Mouse (Mus musculus) retina, embryonic 14.5 days (tissue): ENCODE data around the gene Hoxa9.

Experiments
- DNase-seq: peaks from one replicate; pipeline ENCODE4 v3.0.0-alpha.2; 2015; ENCODE audit warnings: low spot score

Hoxa9 gene

DNA sequence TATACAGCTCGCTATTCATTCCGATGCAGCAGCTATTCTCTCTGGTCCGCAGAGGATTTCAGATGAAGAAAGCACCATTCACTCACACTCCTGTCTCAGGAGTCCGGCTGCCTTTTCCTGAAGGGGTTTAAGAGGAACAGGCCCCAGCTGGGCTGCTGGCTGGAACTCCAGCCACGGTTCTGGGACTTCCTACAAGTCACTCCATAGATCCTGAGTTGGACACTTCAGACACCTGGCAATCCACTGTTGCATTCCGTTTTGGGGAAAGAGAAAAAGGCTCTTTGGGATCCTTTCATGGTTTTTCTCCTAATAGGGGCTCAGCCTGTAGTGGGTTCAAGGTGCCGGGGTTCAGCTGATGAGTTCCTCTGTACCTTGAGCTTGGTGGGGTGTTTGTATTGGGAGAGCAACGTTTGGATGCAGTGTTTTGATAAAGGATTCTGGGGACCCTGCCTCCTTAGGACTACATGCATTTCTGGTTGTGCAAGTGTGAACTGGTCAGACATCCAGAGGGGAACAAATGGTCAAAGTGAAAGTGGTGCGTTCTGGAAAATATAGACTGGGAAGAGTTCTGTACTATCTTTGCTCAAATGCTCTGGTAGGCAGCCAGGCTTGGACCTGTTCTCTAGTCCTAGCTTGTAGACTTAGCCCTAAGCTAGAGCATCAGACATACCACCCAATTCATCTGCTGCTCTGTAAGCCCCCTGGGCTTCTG, 31.0 kb upstream of the Hoxa9 start:
- DNase-seq, result no peak

DNA sequence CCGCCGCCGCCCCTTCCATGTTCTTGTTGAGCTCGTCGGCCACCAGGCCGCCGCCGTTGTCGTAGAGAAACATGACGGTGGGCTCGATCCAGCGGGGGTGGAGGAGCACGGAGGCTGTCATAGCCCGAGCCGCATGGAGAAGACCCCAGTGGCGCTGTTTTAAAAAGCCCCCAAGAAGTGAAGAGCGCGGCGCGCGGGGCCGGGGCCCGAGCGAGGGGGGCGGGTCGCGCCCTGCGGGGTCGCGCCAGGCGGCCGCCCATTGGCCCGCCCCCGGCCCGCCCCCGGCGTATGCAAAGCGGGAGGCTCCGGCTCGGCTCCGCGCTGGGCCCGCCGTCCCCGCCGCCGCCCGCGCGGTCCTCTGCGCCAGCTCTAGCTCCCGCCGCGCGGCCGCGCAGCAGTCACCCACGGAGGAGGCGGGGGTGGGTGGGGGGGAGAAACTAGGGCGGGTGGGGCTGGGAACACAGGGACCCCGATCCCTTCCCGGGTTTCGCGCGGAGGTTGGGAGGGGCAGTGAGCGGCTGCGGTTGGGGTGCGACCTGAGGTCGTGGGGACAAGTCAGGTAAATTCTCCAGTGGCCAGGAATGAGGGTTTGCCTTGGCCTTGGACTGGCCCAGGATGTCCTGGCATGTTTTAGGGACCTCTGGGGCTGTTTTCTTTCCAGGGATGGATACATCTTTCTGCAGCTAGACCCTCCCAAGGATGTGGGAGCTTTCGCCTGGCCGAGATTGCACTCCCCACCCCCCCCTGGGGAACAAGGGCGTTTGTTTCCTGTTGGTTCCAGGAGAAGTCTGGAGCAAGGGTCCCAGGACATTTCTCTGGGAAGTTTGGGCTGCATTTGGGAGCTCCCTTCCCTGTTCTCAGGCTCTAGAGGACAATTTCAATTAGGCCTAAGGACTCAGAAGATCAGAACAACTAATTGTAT, 30.0 kb upstream of the Hoxa9 start, which contains the start of gene Hoxa13:
Gene Hoxa13, minus strand, starts transcription at position 227 of the 922 bp plus-strand sequence.
- no peak for DNase-seq

DNA sequence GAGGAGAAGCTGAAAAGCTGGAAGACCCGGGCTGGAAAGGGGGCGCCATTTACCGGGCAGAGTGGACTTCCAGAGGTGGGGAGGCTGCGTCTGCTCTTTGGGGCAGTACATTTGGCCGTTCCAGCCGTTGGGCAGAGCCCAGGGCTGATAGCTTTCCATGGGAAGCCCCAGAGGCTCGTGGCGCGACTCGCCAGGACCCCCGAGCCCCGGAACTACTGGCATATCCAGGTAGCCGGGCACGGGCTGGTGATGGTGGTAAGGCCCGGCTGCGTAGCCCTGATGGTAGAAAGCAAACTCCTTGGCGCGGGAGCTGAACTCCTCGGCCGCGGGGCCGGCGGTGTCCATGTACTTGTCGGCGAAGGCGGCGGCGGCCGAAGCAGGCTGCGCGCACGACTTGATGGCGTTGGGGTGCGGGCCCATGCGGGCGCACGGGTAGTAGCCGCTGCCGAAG, 28.9 kb upstream of the Hoxa9 start:
- DNase-seq, result no peak

DNA sequence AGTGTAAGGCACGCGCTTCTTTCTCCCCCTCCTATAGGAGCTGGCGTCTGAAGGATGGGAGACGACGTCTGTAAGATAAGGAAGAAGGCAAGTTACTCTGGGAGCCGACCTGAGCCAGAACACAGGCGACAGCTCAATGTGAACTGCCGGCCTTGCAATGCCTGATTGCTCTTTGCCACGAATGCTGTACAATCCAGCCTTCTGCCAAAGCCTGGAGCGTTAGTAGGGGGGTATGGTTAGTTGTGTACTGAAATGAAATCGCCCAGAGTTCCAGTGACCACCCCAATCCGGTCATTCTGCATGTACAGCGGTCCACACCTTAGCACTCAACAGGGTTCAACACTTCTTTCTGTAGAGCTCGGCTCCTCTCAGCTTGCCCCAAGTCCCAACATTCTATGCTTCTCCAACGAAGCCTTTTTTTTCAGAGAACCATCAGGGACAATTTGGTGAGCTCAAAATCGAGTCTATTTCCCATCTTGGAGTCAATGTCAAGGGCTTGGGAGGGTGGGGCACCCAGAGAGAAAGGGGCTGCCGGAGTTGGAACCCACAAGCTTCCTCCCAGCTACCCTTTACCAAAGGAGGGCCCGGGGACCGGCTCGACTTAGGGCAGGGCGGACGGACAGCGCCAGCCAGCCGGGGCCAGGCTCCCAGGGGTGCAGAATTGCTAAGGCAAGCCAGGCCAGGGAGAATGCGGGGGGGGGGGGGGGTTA, 28.3 kb upstream of the Hoxa9 start:
- no peak for DNase-seq

DNA sequence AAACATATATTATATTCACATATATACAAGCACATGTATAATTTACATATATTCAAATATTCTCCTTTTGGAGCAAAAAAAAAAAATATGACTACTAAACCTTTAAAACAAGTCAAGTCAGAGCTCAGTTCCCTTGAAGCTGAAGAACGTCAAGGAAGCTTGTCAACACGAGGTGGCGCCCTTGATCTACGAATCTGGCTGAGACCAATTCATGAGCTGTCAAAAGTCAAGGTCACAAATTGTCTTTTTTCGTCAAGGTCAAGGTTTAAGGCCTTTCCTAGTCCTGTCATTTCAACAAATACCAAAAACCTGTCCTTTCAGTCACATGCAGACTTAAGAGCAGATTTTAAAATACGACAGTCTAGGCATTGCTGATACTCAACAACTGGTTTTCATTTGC, 26.1 kb upstream of the Hoxa9 start:
- DNase-seq, result peak; percentile 92

DNA sequence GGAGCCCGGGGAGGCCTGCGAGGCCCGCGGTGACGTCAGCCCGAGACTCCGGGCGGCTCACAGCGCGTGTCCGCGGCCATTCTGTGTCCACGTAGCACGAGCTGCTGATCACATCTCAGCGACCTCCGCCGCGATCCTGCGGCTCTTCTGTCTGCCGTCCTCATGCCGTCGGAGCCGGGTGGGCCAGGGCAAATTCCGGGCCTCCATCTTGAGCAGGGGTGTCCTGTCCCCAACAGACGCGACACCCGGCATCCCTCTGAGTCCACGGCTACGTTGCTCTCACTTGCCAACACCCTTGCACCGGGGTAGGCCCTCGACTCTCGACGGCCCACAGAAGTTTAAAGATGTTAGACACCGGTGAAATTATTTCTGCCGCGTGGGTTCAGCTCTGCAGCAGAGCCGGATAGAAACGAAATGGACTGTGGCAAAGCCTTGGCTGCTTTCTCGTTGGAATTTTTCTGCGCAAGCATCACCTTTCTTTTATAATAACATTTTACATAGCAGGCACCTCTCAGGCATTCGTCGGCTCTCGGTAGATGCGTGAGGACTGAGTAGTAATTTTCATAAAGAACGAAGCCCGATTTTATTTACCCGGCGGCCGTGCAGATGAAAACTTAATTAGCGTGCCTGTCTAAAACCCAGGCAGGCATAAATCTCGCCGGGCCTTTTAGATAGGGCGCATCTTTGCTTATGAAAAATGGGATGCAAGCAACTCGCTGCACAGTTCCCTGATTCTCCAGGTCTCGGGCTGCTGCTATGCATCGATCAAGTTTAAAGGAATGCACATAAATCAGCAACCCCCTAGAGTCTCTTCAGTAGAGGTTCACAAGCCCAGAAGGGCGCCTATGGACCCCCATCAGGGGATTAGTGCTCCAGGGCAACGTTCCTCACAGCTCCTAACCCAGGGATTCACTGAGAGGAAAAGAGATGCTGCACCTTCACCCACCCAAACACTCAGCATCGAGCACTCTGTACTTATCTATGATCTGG, 22.9 kb upstream of the Hoxa9 start:
- peak; percentile 53 for DNase-seq

DNA sequence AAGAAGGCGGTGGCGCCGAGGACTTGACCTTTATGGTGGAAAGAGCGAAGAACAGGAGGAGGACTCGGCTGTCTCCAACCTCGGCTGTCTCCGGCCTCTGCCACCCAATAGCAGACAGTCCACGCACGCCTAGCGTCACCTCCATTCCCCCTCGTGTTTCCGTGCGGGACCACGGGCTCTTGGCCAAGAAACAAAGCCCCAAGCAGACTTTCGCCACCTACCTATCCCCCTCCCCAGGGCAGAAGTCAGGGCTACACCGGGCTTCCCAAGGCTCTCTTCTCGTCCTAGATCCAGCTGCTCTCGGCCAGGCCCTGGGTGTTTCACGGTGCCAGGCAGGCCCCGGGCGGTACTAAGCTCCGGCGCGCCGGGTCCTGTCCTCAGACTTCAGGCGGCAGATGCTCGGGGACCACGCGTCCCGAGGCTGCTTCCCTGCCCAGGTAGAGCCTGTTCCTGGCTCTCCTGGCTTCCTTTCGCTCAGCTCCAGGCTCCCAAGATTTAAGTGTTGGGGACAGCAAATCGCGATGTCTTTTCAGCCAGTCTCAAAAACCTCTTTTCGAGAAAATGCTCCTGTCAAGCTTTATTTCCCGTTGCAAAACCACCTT, 22.0 kb upstream of the Hoxa9 start:
- no peak for DNase-seq

DNA sequence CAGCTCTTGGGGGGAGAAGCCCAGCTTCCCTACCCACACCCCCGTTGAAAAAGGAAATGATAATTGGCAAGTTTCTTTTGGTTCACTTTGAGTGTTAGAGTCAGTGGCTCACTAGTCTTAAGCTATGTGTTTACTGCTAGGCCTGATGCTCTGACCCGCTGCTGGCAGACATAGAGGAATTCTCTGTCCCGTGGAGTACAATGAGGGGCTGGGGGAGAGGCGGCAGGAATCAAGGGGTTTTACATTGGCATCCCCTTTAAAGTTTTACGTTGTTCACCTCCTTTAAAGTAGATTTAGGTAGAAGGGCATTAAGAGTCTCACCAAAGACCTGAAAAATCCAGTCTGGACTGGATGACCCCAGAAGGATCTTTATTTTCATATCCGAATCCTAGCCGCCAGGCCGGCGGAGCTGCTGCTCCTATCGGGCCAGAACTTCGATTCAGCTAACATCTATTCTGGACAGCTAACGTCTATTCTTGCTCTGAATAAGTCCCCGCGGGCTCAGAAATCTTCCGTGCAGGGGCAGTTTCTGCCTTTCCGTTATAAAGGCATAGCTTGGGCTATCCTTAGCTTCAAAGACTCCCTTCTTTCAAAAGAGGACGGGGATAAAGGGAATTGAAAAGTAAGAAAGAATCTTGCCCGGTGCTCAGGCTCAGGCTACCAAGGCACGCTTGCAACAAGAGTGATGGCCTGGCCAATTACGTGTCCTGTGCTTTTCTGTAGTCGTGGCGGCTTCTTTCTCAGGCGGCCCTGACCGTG, 21.3 kb upstream of the Hoxa9 start:
- no peak for DNase-seq

DNA sequence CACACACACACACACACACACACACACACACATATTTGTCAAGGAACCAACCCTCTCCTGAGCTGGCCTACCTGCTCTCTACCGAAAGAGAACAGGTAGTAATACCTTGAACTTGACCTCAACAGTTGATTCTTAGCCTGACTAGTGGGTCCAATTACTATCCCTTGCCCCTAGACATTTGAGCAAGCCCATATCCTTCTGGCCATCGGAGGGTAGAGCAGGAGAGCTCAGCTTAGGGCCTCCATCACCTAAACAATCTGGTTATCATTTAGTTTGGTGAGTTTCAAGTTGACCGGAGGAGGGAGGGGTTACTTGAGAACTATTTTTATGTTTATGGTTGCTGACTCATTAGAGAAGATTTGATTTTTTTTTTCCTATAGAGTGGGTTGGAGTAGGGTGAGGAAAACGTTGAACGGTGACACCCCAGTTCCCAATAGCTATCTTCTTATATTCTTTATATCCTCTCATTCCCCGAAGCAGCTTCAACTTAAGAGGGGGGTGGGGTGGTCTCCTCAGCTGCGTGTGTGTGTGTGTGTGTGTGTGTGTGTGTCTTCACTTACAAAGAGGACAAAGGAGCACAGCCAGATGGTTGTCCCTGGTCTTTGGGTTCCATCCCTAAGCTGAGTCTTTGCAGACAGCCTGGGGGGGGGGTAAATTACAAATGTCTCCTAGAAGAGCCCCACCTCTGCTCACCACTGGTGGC, 20.4 kb upstream of the Hoxa9 start:
- no peak for DNase-seq

DNA sequence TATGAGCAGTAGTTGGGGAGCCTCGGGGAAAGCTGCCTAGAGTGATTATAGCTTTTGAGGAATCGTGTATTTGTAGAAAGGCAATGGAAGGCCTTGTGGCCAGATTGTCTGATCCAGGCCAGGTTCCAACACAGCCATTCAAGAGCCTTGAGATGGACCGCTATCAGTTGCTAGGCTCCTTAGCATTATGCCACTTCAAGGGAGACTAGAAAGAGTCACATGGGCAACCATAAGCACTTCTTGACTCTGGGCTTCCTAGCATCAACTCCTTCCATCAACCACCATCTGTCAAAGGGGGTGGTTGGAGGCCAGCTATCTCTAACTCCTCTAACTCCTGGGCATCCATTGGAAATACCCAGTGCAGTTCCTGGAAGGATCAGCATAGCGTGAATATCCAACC, 18.9 kb upstream of the Hoxa9 start:
- DNase-seq, result no peak

DNA sequence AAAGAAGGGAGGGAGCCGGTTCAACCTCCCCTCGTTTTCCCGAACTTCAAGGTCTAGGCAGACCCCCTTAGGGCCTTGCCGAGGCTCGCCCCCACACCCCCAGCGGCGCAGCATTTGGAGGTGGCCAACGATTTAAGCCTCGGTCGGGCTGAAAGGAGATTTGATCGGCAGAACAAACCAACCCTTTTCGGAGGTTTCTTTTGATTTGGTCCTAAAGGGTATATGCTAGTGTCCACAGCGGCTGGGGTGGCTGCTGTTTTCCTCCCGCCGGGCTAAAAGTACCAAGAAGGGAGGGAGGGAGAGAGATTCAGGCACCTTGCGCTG, 18.5 kb upstream of the Hoxa9 start:
- DNase-seq, result no peak

DNA sequence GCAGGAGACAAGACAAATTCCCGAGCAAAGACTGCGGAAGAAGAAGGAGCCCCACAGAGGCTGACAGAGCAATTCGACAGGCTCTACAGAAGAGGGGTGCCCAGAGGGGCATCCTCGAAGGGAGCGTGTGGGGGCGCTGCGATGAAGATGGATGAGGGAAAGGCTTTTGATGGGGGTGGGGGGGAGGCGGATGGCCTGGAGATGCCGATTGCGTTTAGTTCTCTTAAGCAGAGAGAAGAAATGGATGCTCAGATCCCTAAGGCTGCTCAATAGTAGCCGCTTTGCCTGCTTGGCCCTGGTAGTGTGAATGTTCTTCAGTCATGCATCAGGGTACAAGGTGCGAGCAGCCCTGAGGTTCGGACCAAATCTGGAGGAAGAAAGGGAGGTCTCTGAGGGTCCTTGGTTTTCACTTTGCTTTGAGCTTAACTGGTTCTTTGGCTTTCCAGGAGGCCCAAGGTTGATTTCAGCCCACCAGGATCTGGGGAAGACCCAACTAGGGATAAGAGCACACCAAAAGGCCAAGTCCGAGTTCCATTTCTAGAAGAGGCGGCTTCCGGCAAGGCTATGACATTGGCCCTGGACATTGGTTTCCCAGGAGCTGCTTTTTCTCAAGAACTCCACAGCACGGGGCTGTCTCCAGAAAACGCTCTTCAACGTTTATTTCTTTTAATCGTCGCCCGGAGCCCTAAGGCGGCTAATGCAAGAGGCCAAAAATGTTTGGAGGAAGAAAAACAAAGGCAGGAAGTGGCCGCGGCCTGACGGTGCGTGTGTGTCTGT, 17.9 kb upstream of the Hoxa9 start:
- DNase-seq, result no peak

DNA sequence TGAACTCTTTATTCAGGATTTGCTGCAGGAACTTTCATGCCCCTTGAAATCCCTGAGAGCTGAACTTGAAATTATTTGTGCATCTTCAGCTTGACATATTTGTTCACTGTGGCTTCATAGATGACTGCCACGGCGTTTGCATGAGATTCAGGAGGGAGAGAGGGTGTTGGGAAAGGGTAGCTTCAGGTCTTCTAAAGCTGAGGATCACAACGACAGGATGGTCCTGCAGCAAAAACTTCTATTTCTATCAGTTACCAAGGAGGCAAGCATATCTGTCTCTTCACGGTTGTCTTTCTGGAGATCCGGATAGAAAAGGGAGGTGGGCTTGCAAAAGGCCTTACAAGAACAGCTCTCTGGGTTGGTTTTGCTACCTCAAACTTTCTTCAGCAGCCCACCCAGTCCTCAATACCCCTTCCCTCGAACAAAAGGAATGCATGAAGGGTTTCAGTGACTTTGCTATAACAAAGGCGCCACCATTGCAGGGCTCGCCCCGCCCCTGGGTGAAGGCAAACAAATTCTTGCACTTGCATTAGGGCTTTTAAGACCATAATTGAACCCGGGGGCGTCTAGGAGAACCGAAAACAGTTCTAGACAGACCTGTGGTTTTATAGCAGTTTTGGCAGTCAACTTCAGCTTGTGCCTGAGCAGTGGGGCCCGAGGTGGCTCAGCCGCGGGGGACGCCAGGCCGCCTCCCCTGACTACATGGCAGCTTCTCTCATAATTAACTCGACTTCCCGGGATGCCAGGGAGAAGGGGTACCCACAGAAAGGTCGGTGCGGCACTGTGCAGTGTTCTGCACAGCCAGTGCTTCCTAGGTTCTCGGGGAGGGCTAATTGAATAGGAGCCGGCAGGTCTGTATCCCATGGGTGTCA, 17.1 kb upstream of the Hoxa9 start:
- DNase-seq, result no peak

DNA sequence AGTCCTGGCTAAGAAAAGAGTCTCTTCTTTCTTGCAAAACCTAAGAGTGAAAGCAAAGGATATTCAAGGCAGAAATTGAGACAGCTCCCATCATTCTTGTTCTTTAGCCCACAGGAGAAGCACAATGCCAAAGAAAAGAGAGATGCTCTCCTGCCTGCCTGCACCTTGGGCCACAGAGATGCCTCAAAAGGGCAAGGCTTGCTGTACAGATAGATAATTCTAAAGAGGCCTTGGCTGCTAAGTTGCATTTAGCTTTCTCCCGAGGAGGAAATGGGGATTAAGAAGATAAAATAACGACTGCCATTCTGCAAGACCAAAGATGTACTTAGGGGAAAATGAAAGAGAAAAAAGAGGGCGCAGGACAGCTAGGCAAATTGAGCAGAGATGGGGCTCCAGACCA, 16.0 kb upstream of the Hoxa9 start:
- no peak for DNase-seq

DNA sequence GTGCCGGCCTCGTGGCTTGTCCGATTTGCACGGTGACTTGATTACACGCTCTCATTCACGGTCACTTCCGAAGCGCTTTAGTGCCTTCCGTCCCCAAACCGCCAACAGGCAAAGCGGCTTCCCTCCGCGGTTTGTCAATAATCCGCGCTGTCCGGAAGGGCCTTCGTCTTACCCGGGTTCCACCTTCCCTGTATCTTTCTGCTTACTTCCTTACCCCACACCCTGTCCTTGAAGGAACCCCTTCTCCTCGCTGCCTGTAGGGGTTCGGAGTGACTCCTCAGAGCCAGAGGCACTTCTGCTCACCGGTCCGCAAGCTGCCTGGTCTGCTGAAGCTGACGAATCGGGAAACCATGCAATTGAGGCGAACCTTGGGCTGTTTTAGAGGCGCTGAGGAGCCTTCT, 15.5 kb upstream of the Hoxa9 start:
- DNase-seq, result no peak

DNA sequence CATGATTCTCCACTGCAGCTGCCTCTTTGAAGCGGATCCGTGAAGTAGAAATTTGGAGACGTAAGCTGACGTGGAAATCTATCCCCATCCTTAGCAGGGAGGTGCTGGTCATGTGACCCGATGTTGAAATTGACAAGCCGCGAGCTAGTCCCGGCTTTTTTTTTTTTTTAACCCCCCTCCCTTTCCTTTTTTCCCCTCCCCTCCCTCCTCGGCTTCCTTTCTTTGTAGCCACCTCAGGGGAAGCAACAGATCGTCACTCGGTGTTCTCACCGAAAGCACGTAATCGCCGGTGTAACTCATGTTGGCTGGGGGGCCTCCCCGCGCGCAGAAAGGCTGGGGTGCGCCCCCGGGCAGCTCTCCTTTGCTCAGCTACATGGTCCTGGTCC, 14.9 kb upstream of the Hoxa9 start, which contains the start of gene Hoxa11:
Gene Hoxa11, minus strand, starts transcription at position 54 of the 386 bp plus-strand sequence.
- DNase-seq, result no peak

DNA sequence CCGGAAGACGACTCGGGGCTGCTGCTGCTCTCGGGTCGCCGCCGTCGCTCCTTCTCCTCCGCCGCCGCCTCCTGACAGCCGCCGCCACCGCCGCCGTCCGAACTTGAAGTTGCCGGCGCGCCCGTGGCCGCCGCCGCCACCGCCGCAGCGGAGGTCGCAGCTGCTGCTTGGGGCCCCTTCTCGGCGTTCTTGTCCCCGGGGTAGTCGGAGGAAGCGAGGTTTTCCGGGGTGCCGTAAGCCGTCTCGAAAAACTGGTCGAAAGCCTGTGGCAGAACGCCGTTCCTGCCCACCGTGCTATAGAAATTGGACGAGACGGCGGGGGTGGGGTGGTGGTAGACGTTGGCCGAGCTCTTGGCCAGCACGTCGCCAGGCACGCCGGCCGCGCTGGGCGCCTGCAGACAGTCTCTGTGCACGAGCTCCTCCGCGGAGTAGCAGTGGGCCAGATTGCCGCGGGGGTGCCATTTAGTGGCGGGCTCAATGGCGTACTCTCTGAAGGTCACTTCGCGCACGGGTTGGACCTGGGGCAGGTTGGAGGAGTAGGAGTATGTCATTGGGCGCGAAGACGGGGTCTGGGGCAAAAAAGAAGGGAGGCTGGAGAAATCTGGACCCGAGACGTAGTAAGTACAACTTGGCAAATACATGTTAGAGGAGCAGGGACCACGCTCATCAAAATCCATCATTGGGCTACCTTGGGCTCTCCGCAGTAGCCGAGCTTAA, 14.3 kb upstream of the Hoxa9 start:
- no peak for DNase-seq
